Mouse (Mus musculus): ENCODE data around the gene Taf15. TPM values are rescaled to one million over a fixed set of nuclear protein-coding genes. Genes with fewer than 3 reads are reported as not detected.

Gene Taf15
- polyA plus RNA-seq (2015; fragmentation: Nextera tagmentation; extraction: Ambion mirVana) = 8.8 and 10.5 TPM in 2 replicates

- Histone ChIP-seq H3K9ac (peak within 1 kb of the TSS; percentile 86), H3K27me3 (no peaks in the 10 kb centered on the region), H3K4me1 (replicated peaks) (peaks cover 22% of the 10 kb centered on the region), H3K36me3 (peaks cover 7% of the 10 kb centered on the region), H3K27ac (peak within 1 kb of the TSS; percentile 89), H3K4me2 (peak within 1 kb of the TSS; percentile 69), H3K9me3 (replicated peaks) (no peaks in the 10 kb centered on the region), H3K4me3 (peak within 1 kb of the TSS; percentile 94)
- WGBS = under 1% methylated on average over 66 of the region's 66 CpGs
- ATAC-seq (replicated peaks; ENCODE audit: insufficient number of reproducible peaks, insufficient read depth, low FRiP score, low read depth) = peak; percentile 97
Observed at GRCm38 (mm10) chr11:83472324-83473234, at the start of gene Taf15. TSS of gene Taf15 (plus strand) at chr11:83473086.

- H3K4me2 ChIP-seq = no peak overlapping the region
- H3K27ac ChIP-seq = no peak overlapping the region
- H3K9me3 ChIP-seq (replicated peaks) = no peaks in the 10 kb centered on the region
- peaks cover 56% of the 10 kb centered on the region for H3K27me3 ChIP-seq
- peak; percentile 54; the same call in 1 of the 2 replicates for ATAC-seq (replicated peaks; ENCODE audit: insufficient number of reproducible peaks, insufficient read depth, low FRiP score, low read depth)
- no peak overlapping the region for H3K9ac ChIP-seq
- 5% methylated on average over 8 of the region's 8 CpGs for WGBS
- no peaks in the 10 kb centered on the region for H3K36me3 ChIP-seq
- H3K4me3 ChIP-seq = no peak overlapping the region
- H3K4me1 ChIP-seq (replicated peaks) = peaks cover 10% of the 10 kb centered on the region
Observed at GRCm38 (mm10) chr11:83424681-83425080, 48.2 kb upstream of the Taf15 start.

GRCm38 (mm10) chr11:83426964-83427363 is 45.9 kb upstream of the Taf15 start:
- peaks cover 42% of the 10 kb centered on the region for H3K27me3 ChIP-seq
- H3K9ac ChIP-seq = no peak overlapping the region; the same call in 1 of the 2 replicates
- peaks cover 21% of the 10 kb centered on the region for H3K4me1 ChIP-seq (replicated peaks)
- peak overlapping the region; percentile 52 for H3K4me2 ChIP-seq
- no peak for ATAC-seq (replicated peaks; ENCODE audit: insufficient number of reproducible peaks, insufficient read depth, low FRiP score, low read depth)
- WGBS = 29% methylated on average over 17 of the region's 17 CpGs
- no peaks in the 10 kb centered on the region for H3K9me3 ChIP-seq (replicated peaks)
- H3K27ac ChIP-seq = no peak overlapping the region
- peak overlapping the region; percentile 19; the same call in 1 of the 2 replicates for H3K4me3 ChIP-seq
- H3K36me3 ChIP-seq = no peaks in the 10 kb centered on the region

GRCm38 (mm10) chr11:83429355-83429754 is 43.5 kb upstream of the Taf15 start, which contains the start of gene Gas2l2:
TSS of gene Gas2l2 (minus strand) at chr11:83429455.
- Histone ChIP-seq H3K36me3 (no peaks in the 10 kb centered on the region), H3K27me3 (peaks cover 38% of the 10 kb centered on the region), H3K27ac (no peak within 1 kb of the TSS), H3K4me2 (peak within 1 kb of the TSS; percentile 18; the same call in 1 of the 2 replicates), H3K4me1 (replicated peaks) (peaks cover 25% of the 10 kb centered on the region), H3K4me3 (no peak within 1 kb of the TSS), H3K9me3 (replicated peaks) (no peaks in the 10 kb centered on the region), H3K9ac (no peak within 1 kb of the TSS)
- 55% methylated on average over 5 of the region's 5 CpGs for WGBS
- no peak for ATAC-seq (replicated peaks; ENCODE audit: insufficient number of reproducible peaks, insufficient read depth, low FRiP score, low read depth)

- Histone ChIP-seq H3K4me2 (no peak overlapping the region), H3K9me3 (replicated peaks) (no peaks in the 10 kb centered on the region), H3K27me3 (peaks cover 14% of the 10 kb centered on the region), H3K9ac (no peak overlapping the region), H3K36me3 (no peaks in the 10 kb centered on the region), H3K4me1 (replicated peaks) (peaks cover 19% of the 10 kb centered on the region), H3K27ac (0 out of 2 replicates have a peak overlapping the region, but pooled peaks have one; percentile 28), H3K4me3 (no peak overlapping the region)
- ATAC-seq (replicated peaks; ENCODE audit: insufficient number of reproducible peaks, insufficient read depth, low FRiP score, low read depth) = no peak
- WGBS = 57% methylated on average over 2 of the region's 2 CpGs
Observed at GRCm38 (mm10) chr11:83432533-83432932, 40.4 kb upstream of the Taf15 start.

- Histone ChIP-seq H3K9me3 (replicated peaks) (no peaks in the 10 kb centered on the region), H3K4me3 (no peak within 1 kb of the TSS), H3K4me2 (no peak within 1 kb of the TSS), H3K36me3 (no peaks in the 10 kb centered on the region), H3K4me1 (replicated peaks) (peaks cover 20% of the 10 kb centered on the region), H3K27me3 (peaks cover 13% of the 10 kb centered on the region), H3K27ac (no peak within 1 kb of the TSS), H3K9ac (no peak within 1 kb of the TSS)
- 76% methylated on average over 1 of the region's 1 CpGs for WGBS
- ATAC-seq (replicated peaks; ENCODE audit: insufficient number of reproducible peaks, insufficient read depth, low FRiP score, low read depth) = no peak
Observed at GRCm38 (mm10) chr11:83437377-83437776, 35.5 kb upstream of the Taf15 start, which contains the start of gene 1700020L24Rik. TSS of gene 1700020L24Rik (plus strand) at chr11:83437677.

GRCm38 (mm10) chr11:83439426-83440060 is 33.3 kb upstream of the Taf15 start:
- H3K27me3 ChIP-seq = peaks cover 35% of the 10 kb centered on the region
- H3K36me3 ChIP-seq = no peaks in the 10 kb centered on the region
- no peaks in the 10 kb centered on the region for H3K9me3 ChIP-seq (replicated peaks)
- H3K27ac ChIP-seq = no peak overlapping the region
- H3K9ac ChIP-seq = no peak overlapping the region
- peaks cover 39% of the 10 kb centered on the region for H3K4me1 ChIP-seq (replicated peaks)
- no peak for ATAC-seq (replicated peaks; ENCODE audit: insufficient number of reproducible peaks, insufficient read depth, low FRiP score, low read depth)
- H3K4me2 ChIP-seq = peak overlapping the region; percentile 85
- H3K4me3 ChIP-seq = peak overlapping the region; percentile 58
- WGBS = 28% methylated on average over 11 of the region's 11 CpGs

- WGBS = under 1% methylated on average over 66 of the region's 75 CpGs
- peak; percentile 88 for ATAC-seq (replicated peaks; ENCODE audit: insufficient number of reproducible peaks, insufficient read depth, low FRiP score, low read depth)
- Histone ChIP-seq H3K27ac (peak overlapping the region; percentile 71; the same call in 1 of the 2 replicates), H3K9ac (peak overlapping the region; percentile 53), H3K27me3 (peaks cover 43% of the 10 kb centered on the region), H3K4me2 (peak overlapping the region; percentile 85), H3K36me3 (no peaks in the 10 kb centered on the region), H3K9me3 (replicated peaks) (no peaks in the 10 kb centered on the region), H3K4me3 (peak overlapping the region; percentile 58), H3K4me1 (replicated peaks) (peaks cover 45% of the 10 kb centered on the region)
Observed at GRCm38 (mm10) chr11:83440081-83441064, 32.5 kb upstream of the Taf15 start.

GRCm38 (mm10) chr11:83441235-83441634 is 31.7 kb upstream of the Taf15 start:
- peaks cover 52% of the 10 kb centered on the region for H3K27me3 ChIP-seq
- ATAC-seq (replicated peaks; ENCODE audit: insufficient number of reproducible peaks, insufficient read depth, low FRiP score, low read depth) = peak; percentile 28
- peak overlapping the region; percentile 58 for H3K4me3 ChIP-seq
- H3K4me2 ChIP-seq = peak overlapping the region; percentile 85
- peak overlapping the region; percentile 71 for H3K27ac ChIP-seq
- peak overlapping the region; percentile 53 for H3K9ac ChIP-seq
- 22% methylated on average over 7 of the region's 7 CpGs for WGBS
- peaks cover 45% of the 10 kb centered on the region for H3K4me1 ChIP-seq (replicated peaks)
- H3K36me3 ChIP-seq = no peaks in the 10 kb centered on the region
- H3K9me3 ChIP-seq (replicated peaks) = no peaks in the 10 kb centered on the region

GRCm38 (mm10) chr11:83442596-83443267 is 30.2 kb upstream of the Taf15 start:
- Histone ChIP-seq H3K36me3 (no peaks in the 10 kb centered on the region), H3K27ac (no peak overlapping the region), H3K4me2 (peak overlapping the region; percentile 56), H3K27me3 (peaks cover 54% of the 10 kb centered on the region), H3K9ac (no peak overlapping the region), H3K4me1 (replicated peaks) (peaks cover 59% of the 10 kb centered on the region), H3K4me3 (peak overlapping the region; percentile 32), H3K9me3 (replicated peaks) (no peaks in the 10 kb centered on the region)
- 11% methylated on average over 29 of the region's 29 CpGs for WGBS
- ATAC-seq (replicated peaks; ENCODE audit: insufficient number of reproducible peaks, insufficient read depth, low FRiP score, low read depth) = no peak
